Mouse (Mus musculus) midbrain, embryonic 10.5 days (tissue): Measurements from ENCODE around the gene Brwd1. TPM values are rescaled to one million over a fixed set of nuclear protein-coding genes. Genes with fewer than 3 reads are reported as not detected.
A peak's percentile ranks its signal among the peaks of the same experiment; 100 is the strongest.

Experiments
- DNase-seq: peaks from one replicate; pipeline ENCODE4 v3.0.0-alpha.2; 2017; ENCODE audit warnings: low spot score
- H3K27ac ChIP-seq: fragments of 300-500 bp; sonication (generic); replicated peaks from 2 replicates; pipeline ENCODE4 v1.5.1; 2016; ENCODE audit warnings: mild to moderate bottlenecking
- H3K27me3 ChIP-seq: fragments of 300-500 bp; sonication (generic); 2 replicates; pipeline ENCODE4 v1.6.1; 2016; ENCODE audit warnings: low read depth, mild to moderate bottlenecking; ENCODE audit not compliant: poor library complexity, severe bottlenecking
- H3K36me3 ChIP-seq: fragments of 300-500 bp; sonication (generic); 2 replicates; pipeline ENCODE4 v1.6.1; 2016; ENCODE audit warnings: mild to moderate bottlenecking, moderate library complexity
- H3K4me1 ChIP-seq: fragments of 300-500 bp; sonication (generic); 2 replicates; pipeline ENCODE4 v1.6.1; 2016
- H3K4me3 ChIP-seq: fragments of 300-500 bp; sonication (generic); 2 replicates; pipeline ENCODE4 v1.5.1; 2016; ENCODE audit warnings: mild to moderate bottlenecking, moderate library complexity
- H3K9me3 ChIP-seq: fragments of 300-500 bp; sonication (generic); replicated peaks from 2 replicates; pipeline ENCODE4 v1.6.1; 2016; ENCODE audit warnings: mild to moderate bottlenecking
- WGBS: fragments of 180-500 bp; shearing (Covaris S2); methylation state at CpG from one replicate; pipeline ENCODE4 v1.1.7; 2016; 5-methylcytosine and 5-hydroxymethylcytosine counted together
- microRNA-seq: library from miRNA; unstranded; fragments of <30 nt; microRNA quantifications from one replicate; pipeline ENCODE4, GENCODE M21; 2017
- polyA plus RNA-seq: library from polyadenylated mRNA; unstranded; fragments of >200 nt; fragmentation: Nextera tagmentation; extraction: Ambion mirVana; gene quantifications from 2 replicates; pipeline ENCODE4 v1.2.1, GENCODE M21; 2016

Brwd1 gene
- polyA plus RNA-seq, 1 experiment from 2014 or later, result 133 TPM

DNA sequence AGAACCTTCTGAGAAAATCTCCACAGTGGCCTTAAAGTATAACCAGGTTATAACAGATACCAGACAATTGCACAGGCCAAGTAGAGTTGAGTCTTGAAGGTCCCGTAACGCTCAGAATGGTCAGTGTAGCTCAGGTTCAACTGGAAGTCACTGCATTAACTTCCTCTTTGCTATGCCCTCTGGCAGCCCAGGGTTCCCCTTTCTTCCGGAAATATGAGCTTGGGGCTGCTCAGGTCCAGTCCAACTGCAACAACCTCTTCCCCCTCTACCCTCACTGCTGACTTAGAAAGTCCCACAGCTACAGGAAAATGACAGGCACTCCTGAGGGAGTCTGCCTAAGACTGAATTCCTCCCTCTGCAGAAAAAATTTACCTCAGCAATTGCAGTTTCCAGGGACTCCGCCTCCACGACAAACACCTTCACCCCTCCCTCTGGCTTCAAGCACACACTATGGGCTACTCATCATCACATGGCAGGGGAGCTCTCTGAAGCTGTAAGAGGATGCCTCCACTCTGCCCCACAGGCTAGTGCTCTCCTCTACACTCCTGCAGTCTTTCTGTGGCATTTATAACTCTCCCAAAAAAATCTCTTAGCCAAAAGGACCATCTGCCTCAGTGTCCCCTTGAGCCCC is 126.5 kb downstream of the Brwd1 start:
- Histone ChIP-seq H3K27me3 (no peaks in the 10 kb centered on the region), H3K9me3 (no peaks in the 10 kb centered on the region), H3K4me3 (no peak overlapping the region), H3K36me3 (no peaks in the 10 kb centered on the region), H3K27ac (no peak overlapping the region), H3K4me1 (no peaks in the 10 kb centered on the region)
- no peak for DNase-seq
- WGBS, result 88% methylated on average over 5 of the region's 5 CpGs

GRCm38 (mm10) chr16:95954341-95954740 is 128.0 kb downstream of the Brwd1 start:
- Histone ChIP-seq H3K36me3 (no peaks in the 10 kb centered on the region), H3K4me3 (no peak overlapping the region), H3K27me3 (no peaks in the 10 kb centered on the region), H3K27ac (no peak overlapping the region), H3K9me3 (no peaks in the 10 kb centered on the region), H3K4me1 (no peaks in the 10 kb centered on the region)
- WGBS, result 85% methylated on average over 3 of the region's 3 CpGs
- no peak for DNase-seq

GRCm38 (mm10) chr16:95953159-95953650 is 129.1 kb downstream of the Brwd1 start:
- Histone ChIP-seq H3K9me3 (no peaks in the 10 kb centered on the region), H3K27ac (no peak overlapping the region), H3K4me3 (no peak overlapping the region), H3K36me3 (no peaks in the 10 kb centered on the region), H3K27me3 (no peaks in the 10 kb centered on the region), H3K4me1 (no peaks in the 10 kb centered on the region)
- DNase-seq, result no peak
- WGBS, result 97% methylated on average over 4 of the region's 4 CpGs

DNA sequence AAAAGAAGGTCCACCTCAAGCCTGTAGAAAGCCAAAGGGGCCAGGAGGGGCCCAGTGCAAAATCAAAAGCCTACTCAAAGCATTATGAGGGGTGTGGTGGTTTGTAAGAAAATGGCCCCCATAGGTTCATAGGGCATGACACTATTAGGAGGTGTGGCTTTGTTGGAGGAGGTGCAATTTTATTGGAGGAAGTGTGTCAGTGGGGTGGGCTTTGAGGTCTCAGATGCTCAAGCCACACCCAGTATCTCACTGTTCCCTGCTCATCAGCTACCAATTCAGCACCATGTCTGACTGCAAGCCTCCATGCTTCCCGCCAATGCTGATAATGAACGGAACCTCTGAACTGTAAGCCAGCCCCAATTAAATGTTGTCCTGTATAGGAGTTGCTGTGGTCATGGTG is 130.9 kb downstream of the Brwd1 start:
- no peak overlapping the region for H3K27ac ChIP-seq
- no peaks in the 10 kb centered on the region for H3K4me1 ChIP-seq
- WGBS, result 94% methylated on average over 2 of the region's 2 CpGs
- no peaks in the 10 kb centered on the region for H3K9me3 ChIP-seq
- no peak overlapping the region for H3K4me3 ChIP-seq
- no peaks in the 10 kb centered on the region for H3K36me3 ChIP-seq
- H3K27me3 ChIP-seq, result no peaks in the 10 kb centered on the region
- DNase-seq, result no peak

- Histone ChIP-seq H3K4me1 (no peaks in the 10 kb centered on the region), H3K36me3 (no peaks in the 10 kb centered on the region), H3K4me3 (no peak overlapping the region), H3K9me3 (no peaks in the 10 kb centered on the region), H3K27me3 (peaks cover 6% of the 10 kb centered on the region; the same call in 1 of the 2 replicates), H3K27ac (no peak overlapping the region)
- WGBS, result 35% methylated on average over 20 of the region's 20 CpGs
- peak; percentile 71 for DNase-seq
These were observed 136.7 kb downstream of the Brwd1 start for GRCm38 (mm10) chr16:95945389-95946311.

GRCm38 (mm10) chr16:95943186-95943585 is 139.1 kb downstream of the Brwd1 start:
- Histone ChIP-seq H3K4me3 (no peak overlapping the region), H3K27ac (no peak overlapping the region), H3K4me1 (no peaks in the 10 kb centered on the region), H3K9me3 (peaks cover under 1% of the 10 kb centered on the region; the same call in 1 of the 2 replicates), H3K36me3 (no peaks in the 10 kb centered on the region), H3K27me3 (peaks cover 6% of the 10 kb centered on the region; the same call in 1 of the 2 replicates)
- WGBS, result 88% methylated on average over 6 of the region's 6 CpGs
- no peak for DNase-seq

Small RNA genes within 50 kb of the gene (microRNA-seq; reads per million reads assigned to microRNA genes)
- gene Gm27833, result not detected

Other genes starting within 250 kb of the Brwd1 start
- gene Psmg1, start 91.6 kb downstream of the Brwd1 start, polyA plus RNA-seq, result 102 and 113 TPM in 2 replicates
- 713 and 827 TPM in 2 replicates for gene Hmgn1, start 45.2 kb upstream of the Brwd1 start, polyA plus RNA-seq
- 125 and 129 TPM in 2 replicates for gene Wrb, start 62.9 kb upstream of the Brwd1 start, polyA plus RNA-seq
- gene Lca5l, start 109.7 kb upstream of the Brwd1 start, polyA plus RNA-seq, result 1.0 TPM in 2 replicates
- gene Sh3bgr, start 117.9 kb upstream of the Brwd1 start, polyA plus RNA-seq, result 1.4 and 2.0 TPM in 2 replicates
- 0.37 and 0.65 TPM in 2 replicates for gene B3galt5, start 153.3 kb upstream of the Brwd1 start, polyA plus RNA-seq